Mouse (Mus musculus): ENCODE measurements around the gene Srp9.

GRCm38 (mm10) chr1:182102706-182103105, 21.8 kb upstream of the Srp9 start:
- TF ChIP-seq CTCF (IDR thresholded peaks at IDR 0.05; ENCODE audit: low read depth) (no peak), EP300 (IDR thresholded peaks at IDR 0.05; ENCODE audit: low read depth) (no peak)

Data from liver, postnatal 0 days (tissue).